Mouse (Mus musculus) forebrain, postnatal 0 days (tissue): ENCODE results near the gene Ttll8. TPM values are rescaled to one million over a fixed set of nuclear protein-coding genes. Genes with fewer than 3 reads are reported as not detected.

Source experiments
- ATAC-seq: fragments of 200-750 bp; cut with Nextera tagmentation; 2 replicates; pipeline ENCODE4 v1.8.0; 2017; ENCODE audit warnings: mild to moderate bottlenecking, moderate library complexity
- DNase-seq: peaks from one replicate; pipeline ENCODE4 v3.0.0-alpha.2; 2015
- H3K27ac ChIP-seq: fragments of 300-500 bp; sonication (generic); 2 replicates; pipeline ENCODE4 v1.5.1; 2014; ENCODE audit warnings: low read depth, mild to moderate bottlenecking, antibody characterized with exemption, low read length, moderate library complexity, mixed read lengths
- H3K27me3 ChIP-seq: fragments of 300-500 bp; sonication (generic); 2 replicates; pipeline ENCODE4 v1.6.1; 2014; ENCODE audit warnings: mild to moderate bottlenecking, low read length, mixed read lengths; ENCODE audit not compliant: insufficient read depth
- H3K36me3 ChIP-seq: fragments of 300-500 bp; sonication (generic); 2 replicates; pipeline ENCODE4 v1.6.1; 2014; ENCODE audit warnings: mild to moderate bottlenecking, moderate library complexity; ENCODE audit not compliant: insufficient read depth
- H3K4me1 ChIP-seq: fragments of 300-500 bp; sonication (generic); 2 replicates; pipeline ENCODE4 v1.6.1; 2014; ENCODE audit warnings: antibody characterized with exemption; ENCODE audit not compliant: insufficient read depth
- H3K4me2 ChIP-seq: fragments of 300-500 bp; sonication (generic); 2 replicates; pipeline ENCODE4 v1.6.1; 2014; ENCODE audit warnings: low read depth, mild to moderate bottlenecking, moderate library complexity
- H3K4me3 ChIP-seq: fragments of 300-500 bp; sonication (generic); 2 replicates; pipeline ENCODE4 v1.5.1; 2014; ENCODE audit warnings: low read depth, low read length, mixed read lengths
- H3K9ac ChIP-seq: fragments of 300-500 bp; sonication (generic); 2 replicates; pipeline ENCODE4 v1.6.1; 2014; ENCODE audit warnings: mild to moderate bottlenecking
- H3K9me3 ChIP-seq: fragments of 300-500 bp; sonication (generic); 2 replicates; pipeline ENCODE4 v1.6.1; 2016; ENCODE audit warnings: low read length
- CTCF ChIP-seq: sonication (generic); IDR thresholded peaks from 2 replicates; pipeline ENCODE4 v1.5.1; 2016; ENCODE audit warnings: antibody characterized with exemption, control low read depth, low read depth
- WGBS: fragments of 180-500 bp; shearing (Covaris S2); extraction: QIAGEN DNeasy Blood & Tissue Kit; methylation state at CpG from one replicate; pipeline ENCODE4 v1.1.7; 2014; 5-methylcytosine and 5-hydroxymethylcytosine counted together
- polyA plus RNA-seq: library from polyadenylated mRNA; unstranded; fragments of >200 nt; fragmentation: Nextera tagmentation; extraction: Ambion mirVana; gene quantifications from 2 replicates; pipeline ENCODE4 v1.2.1, GENCODE M21; 2015
- total RNA-seq: library from RNA; depleted of rRNA; stranded (reverse); fragments of >200 nt; gene quantifications from 2 replicates; pipeline ENCODE4 v1.2.3, GENCODE M21; 2014

Gene Ttll8
- total and polyA plus RNA-seq, 2 experiments from 2014 or later, result 0.29 to 0.52 TPM

DNA sequence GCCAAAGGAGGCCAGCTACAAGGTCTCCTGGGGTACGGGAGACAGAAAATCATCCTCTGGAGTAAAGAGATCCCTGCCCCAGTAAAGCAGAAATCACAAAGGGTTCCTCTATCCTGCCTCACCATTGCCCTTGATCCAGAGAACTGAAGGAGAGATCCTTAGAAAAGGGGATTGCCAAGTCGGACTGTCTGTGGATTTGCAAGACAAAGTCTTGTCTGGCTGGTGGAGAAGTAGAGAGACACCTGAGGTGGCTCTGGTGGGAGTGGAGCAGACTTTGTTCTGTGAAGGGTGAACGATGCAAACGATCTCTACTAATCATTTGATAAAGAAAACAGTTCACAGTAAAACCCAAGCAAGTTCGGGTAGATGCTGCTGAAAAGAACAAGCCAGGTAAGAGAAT is 61.3 kb downstream of the Ttll8 start:
- TF ChIP-seq CTCF, result no peak
- Histone ChIP-seq H3K9ac (no peak overlapping the region), H3K4me3 (no peak overlapping the region), H3K27ac (no peak overlapping the region), H3K36me3 (no peaks in the 10 kb centered on the region), H3K27me3 (no peaks in the 10 kb centered on the region), H3K4me1 (no peaks in the 10 kb centered on the region; the same call in 1 of the 2 replicates), H3K9me3 (no peaks in the 10 kb centered on the region), H3K4me2 (no peak overlapping the region)
- 78% methylated on average over 5 of the region's 5 CpGs for WGBS
- DNase-seq, result no peak
- ATAC-seq, result no peak

GRCm38 (mm10) chr15:88892252-88892651 is 62.0 kb downstream of the Ttll8 start:
- DNase-seq (no peak), ATAC-seq (no peak)
- no peaks in the 10 kb centered on the region for H3K27me3 ChIP-seq
- no peaks in the 10 kb centered on the region; the same call in 1 of the 2 replicates for H3K4me1 ChIP-seq
- H3K4me2 ChIP-seq, result no peak overlapping the region
- no peak overlapping the region for H3K4me3 ChIP-seq
- WGBS, result 91% methylated on average over 1 of the region's 1 CpGs
- H3K36me3 ChIP-seq, result no peaks in the 10 kb centered on the region
- no peaks in the 10 kb centered on the region for H3K9me3 ChIP-seq
- H3K27ac ChIP-seq, result no peak overlapping the region
- TF ChIP-seq CTCF, result no peak
- no peak overlapping the region for H3K9ac ChIP-seq

DNA sequence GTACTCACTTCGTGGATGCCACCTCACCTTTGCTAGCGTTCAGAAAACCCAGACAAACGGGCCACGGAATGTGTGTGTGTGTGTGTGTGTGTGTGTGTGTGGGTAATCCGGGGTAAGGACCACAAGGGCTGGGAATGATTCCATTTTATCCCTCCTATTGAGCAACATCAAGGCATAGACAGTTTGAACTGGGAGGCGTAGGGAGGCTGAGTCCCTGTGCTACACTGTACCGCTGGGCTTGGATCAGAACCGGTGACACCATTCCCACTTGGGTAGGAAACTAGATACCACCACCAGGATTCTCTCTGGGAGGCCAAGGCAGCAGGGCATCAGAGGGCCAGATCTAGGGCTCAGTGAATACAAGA is 62.6 kb downstream of the Ttll8 start:
- Histone ChIP-seq H3K9ac (no peak overlapping the region), H3K27ac (no peak overlapping the region), H3K36me3 (no peaks in the 10 kb centered on the region), H3K4me3 (no peak overlapping the region), H3K4me2 (0 out of 2 replicates have a peak overlapping the region, but pooled peaks have one; percentile 90), H3K27me3 (no peaks in the 10 kb centered on the region), H3K9me3 (no peaks in the 10 kb centered on the region), H3K4me1 (no peaks in the 10 kb centered on the region; the same call in 1 of the 2 replicates)
- TF ChIP-seq CTCF, result no peak
- DNase-seq (no peak), ATAC-seq (no peak)
- 71% methylated on average over 8 of the region's 8 CpGs for WGBS

DNA sequence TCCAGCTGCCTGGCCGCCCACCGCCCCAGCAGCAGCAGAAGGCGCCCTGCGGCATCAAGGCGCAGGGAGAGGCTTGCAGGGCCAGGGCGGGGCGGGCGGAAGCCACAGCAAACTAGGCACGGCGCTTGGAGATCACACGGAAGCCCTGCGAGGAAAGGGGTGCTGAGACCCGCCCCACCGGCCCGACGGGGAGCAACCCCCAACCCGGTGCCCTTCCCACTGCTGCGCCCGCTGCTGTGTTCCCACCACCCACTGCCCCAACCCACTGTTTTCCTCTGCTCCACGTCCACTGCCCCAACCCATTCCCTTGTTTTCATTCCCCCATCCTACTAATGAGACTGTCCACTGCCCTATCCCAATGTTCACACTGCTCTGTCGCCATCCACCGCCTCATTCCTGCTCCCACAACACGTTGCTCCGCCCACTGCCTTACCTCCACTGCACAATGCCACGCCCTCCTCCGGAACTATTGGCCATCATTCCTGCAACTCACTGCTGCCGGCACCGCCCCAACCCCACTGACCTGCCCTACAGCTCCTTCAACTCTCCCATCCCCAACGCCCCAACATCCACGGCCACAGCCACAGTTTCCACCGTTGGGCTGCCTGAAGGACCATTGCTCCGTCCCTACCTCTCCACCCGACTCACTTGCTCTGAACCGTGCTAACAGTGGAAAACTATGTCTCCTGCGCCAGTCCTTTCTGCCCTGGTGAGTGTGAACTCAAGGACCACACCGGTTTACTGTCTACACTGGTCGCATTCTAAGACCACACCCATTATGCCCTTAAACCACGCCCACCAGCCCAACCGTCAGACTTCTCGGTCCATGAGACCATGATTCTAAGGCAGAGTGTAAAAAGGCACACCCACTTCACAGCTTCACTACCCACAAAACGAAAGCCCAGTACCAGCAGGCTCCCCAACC is 63.2 kb downstream of the Ttll8 start:
- peak; percentile 8; the same call in 1 of the 2 replicates for TF ChIP-seq CTCF

GRCm38 (mm10) chr15:88889994-88890393 is 64.2 kb downstream of the Ttll8 start:
- 70% methylated on average over 3 of the region's 3 CpGs for WGBS
- H3K36me3 ChIP-seq, result no peaks in the 10 kb centered on the region

More for the DNA sequence above, 63.2 kb downstream of the Ttll8 start:
- Histone ChIP-seq H3K27ac (peak overlapping the region; percentile 40; the same call in 1 of the 2 replicates), H3K36me3 (no peaks in the 10 kb centered on the region), H3K4me2 (peak overlapping the region; percentile 90), H3K9me3 (no peaks in the 10 kb centered on the region), H3K4me3 (peak overlapping the region; percentile 50), H3K27me3 (no peaks in the 10 kb centered on the region), H3K9ac (peak overlapping the region; percentile 78), H3K4me1 (no peaks in the 10 kb centered on the region; the same call in 1 of the 2 replicates)
- WGBS, result 4% methylated on average over 38 of the region's 41 CpGs
- peak; percentile 80 for DNase-seq
- peak; percentile 95 for ATAC-seq

GRCm38 (mm10) chr15:88889032-88889431 is 65.2 kb downstream of the Ttll8 start:
- no peaks in the 10 kb centered on the region for H3K27me3 ChIP-seq
- no peak for DNase-seq
- no peaks in the 10 kb centered on the region; the same call in 1 of the 2 replicates for H3K4me1 ChIP-seq
- H3K9ac ChIP-seq, result no peak overlapping the region
- no peaks in the 10 kb centered on the region for H3K36me3 ChIP-seq
- WGBS, result 79% methylated on average over 3 of the region's 3 CpGs
- H3K27ac ChIP-seq, result no peak overlapping the region
- no peaks in the 10 kb centered on the region for H3K9me3 ChIP-seq
- no peak overlapping the region for H3K4me3 ChIP-seq
- ATAC-seq, result no peak
- no peak overlapping the region for H3K4me2 ChIP-seq
- TF ChIP-seq CTCF, result no peak

More at GRCm38 (mm10) chr15:88889994-88890393, 64.2 kb downstream of the Ttll8 start:
- peak; percentile 25; the same call in 1 of the 2 replicates for TF ChIP-seq CTCF
- DNase-seq, result peak; percentile 44
- Histone ChIP-seq H3K4me3 (peak overlapping the region; percentile 50), H3K4me1 (no peaks in the 10 kb centered on the region; the same call in 1 of the 2 replicates), H3K27me3 (no peaks in the 10 kb centered on the region), H3K9ac (peak overlapping the region; percentile 78; the same call in 1 of the 2 replicates), H3K27ac (no peak overlapping the region), H3K9me3 (no peaks in the 10 kb centered on the region), H3K4me2 (peak overlapping the region; percentile 90)
- ATAC-seq, result no peak

DNA sequence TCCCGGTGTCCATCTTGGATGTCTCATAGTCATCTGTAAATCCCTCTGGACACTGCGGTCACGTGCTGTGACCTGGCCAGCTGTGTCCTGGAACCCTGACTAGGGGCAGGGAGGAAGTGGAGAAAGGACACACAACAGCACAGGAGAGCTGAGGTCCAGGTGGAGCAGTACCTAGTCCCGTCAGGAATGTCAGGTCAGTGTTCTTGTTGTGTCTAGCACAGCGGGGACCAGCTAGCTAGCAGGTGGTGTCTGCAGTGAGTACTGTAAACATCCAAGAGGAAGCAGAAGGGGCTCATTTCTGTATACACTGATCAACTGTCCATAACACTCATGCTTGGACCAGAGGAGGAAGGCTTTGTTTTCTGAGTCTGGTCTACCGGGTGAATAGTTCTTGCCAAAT is 68.8 kb downstream of the Ttll8 start:
- Histone ChIP-seq H3K9ac (no peak overlapping the region), H3K4me3 (no peak overlapping the region), H3K4me2 (no peak overlapping the region), H3K9me3 (no peaks in the 10 kb centered on the region), H3K4me1 (no peaks in the 10 kb centered on the region; the same call in 1 of the 2 replicates), H3K36me3 (no peaks in the 10 kb centered on the region), H3K27me3 (no peaks in the 10 kb centered on the region), H3K27ac (no peak overlapping the region)
- DNase-seq (no peak), ATAC-seq (no peak)
- 90% methylated on average over 6 of the region's 6 CpGs for WGBS
- no peak for TF ChIP-seq CTCF
